Mouse (Mus musculus): ENCODE measurements around the gene Mrpl40.
"Not testable (repeated sequence)": the region's sequence is repeated elsewhere in the genome, so short reads cannot be mapped to it uniquely, and the experiment has no call there.

GRCm38 (mm10) chr16:18870495-18870894 lies 6.2 kb downstream of the Mrpl40 start:
- TF ChIP-seq GATA1, TAL1 (IDR thresholded peaks at IDR 0.05; ENCODE audit: low read length): not testable (repeated sequence)
